Mouse (Mus musculus) erythroblast, embryonic 14.5 days (primary cell): ENCODE measurements around the gene Irgm2.

Experiments
- GATA1 ChIP-seq: IDR thresholded peaks from 2 replicates; pipeline ENCODE4 v1.6.1; 2012; ENCODE audit warnings: low read length, inconsistent platforms, mixed read lengths
- TAL1 ChIP-seq: IDR thresholded peaks from 3 replicates; pipeline ENCODE4 v1.6.1; 2012; ENCODE audit warnings: low read length, inconsistent platforms, mixed read lengths

DNA sequence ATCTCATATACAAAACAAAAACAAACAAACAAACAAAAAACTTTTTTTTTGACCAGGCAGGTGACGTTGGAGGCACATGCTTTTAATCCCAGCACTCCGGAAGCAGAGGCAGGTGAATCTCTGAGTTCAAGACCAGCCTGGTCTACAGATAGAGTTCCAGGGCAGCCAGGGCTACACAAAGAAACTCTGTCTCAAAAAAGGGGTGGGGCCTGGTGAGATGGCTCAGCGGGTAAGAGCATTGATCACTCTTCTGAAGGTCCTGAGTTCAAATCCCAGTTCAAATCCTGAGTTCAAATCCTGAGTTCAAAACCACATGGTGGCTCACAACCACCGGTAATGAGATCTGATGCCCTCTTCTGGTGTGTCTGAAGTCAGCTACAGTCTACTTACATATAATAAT is 62.4 kb downstream of the Irgm2 start:
- TF ChIP-seq TAL1: no peak
- no peak for TF ChIP-seq GATA1
